Mouse (Mus musculus) testis, postnatal 14 days (tissue): ENCODE data around the gene Epb41.

Experiments used
- DNase-seq: peaks from one replicate; pipeline ENCODE4 v3.0.0; 2021; ENCODE audit warnings: low spot score

Gene Epb41

DNA sequence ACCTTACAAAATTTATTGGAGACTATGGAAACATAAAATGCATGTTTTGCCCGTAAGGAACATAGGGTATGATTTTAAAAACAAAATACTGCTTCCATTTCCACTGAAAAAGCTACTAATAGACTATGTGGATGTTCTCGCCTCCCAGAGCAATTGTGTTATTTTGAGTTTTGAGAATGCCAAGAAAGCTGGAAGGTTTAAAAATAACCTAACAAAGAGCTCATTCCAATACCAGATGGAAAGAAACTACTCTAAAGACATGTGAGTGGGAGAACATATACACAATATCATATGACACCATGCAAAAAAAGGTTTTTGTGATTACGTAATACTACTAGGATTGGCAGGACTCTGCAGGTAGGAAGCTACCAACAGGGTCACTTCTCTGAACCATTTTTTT is 31.4 kb downstream of the Epb41 start:
- DNase-seq, result no peak

DNA sequence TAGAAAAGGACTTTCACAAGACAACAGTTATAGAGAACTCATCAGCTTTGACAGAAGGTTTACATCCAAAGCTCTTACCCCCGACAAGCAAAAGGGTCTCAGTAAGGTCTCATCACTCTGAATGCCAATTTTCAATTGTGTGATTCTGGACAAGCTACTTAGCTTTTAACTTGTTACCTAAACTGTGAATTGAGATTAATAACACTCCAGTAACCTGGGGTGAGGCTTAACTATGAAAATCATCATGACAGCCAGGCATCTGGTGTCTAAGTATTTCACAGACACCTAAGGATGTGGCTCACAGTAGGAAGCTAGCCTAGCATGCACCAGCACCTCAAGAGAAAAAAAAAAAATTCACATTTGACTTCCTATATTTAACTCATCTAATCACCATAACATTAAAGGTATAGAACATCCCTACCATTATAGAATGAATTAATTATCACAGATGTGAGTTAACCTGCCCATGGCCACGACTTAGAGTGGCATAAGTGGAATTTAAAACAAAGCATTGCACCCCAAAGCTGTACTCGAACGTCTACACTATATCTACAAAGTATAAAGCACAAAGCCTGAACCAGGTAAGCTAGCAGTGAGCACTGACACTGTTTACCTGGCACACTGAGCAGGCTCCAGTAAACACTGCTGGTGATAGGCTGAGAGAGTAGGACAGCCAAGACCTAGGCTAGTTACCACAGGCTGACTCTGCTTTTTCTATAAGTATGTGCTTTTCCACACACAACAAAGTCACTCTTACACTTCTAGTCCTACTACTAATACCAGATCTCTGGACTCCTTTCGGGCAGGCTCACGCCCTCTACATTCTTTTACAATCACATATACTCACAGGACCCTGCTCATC is 33.4 kb downstream of the Epb41 start:
- DNase-seq, result no peak

DNA sequence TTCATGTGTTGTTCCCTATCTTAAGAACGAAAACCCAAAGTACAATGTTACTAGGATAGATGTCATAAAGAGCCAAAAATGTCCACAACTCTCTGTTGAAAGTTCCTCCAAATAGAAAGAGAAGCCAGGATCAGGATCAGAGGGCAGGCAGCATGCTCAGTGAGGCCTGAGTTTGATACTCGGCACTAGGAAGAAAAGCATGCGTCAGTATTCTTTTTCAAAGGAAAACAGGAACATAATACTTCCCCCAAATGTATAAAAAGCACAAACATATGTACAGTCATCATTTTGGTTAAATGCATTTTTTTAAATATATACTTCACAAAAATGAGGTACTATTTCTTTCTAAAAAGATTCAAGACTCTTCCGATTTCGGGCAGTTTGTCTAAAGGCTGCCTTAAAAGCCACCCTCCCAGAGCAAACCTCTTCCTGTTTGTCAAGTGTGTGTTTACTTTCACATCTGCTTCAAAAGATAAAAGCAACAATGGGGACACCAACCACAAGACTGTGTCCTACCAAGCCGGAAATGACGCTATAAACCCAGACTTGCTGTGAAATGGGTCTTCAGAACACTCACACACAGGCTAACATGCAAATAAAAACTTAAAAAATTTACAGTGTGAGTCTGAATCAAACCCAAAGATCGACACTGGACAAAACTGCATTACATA is 35.0 kb downstream of the Epb41 start:
- DNase-seq, result no peak

DNA sequence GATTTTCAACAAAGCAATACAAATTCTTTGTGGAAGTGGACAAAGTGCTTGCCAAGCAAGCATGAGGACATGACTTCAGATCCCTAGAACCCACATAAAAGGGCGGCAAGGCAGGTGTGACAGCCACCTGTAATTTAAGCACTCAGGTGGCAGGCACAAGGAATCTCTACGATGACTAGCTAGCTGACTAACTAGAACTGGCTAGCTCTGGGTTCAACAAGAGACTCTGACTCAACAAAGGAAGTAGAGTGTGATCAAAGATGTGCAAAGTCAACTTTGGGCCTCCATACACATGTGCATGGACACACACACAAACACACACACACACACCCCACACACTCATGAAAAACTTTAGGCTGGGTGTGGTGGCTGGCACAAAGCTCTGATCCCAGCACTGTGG is 35.6 kb downstream of the Epb41 start:
- DNase-seq, result no peak

DNA sequence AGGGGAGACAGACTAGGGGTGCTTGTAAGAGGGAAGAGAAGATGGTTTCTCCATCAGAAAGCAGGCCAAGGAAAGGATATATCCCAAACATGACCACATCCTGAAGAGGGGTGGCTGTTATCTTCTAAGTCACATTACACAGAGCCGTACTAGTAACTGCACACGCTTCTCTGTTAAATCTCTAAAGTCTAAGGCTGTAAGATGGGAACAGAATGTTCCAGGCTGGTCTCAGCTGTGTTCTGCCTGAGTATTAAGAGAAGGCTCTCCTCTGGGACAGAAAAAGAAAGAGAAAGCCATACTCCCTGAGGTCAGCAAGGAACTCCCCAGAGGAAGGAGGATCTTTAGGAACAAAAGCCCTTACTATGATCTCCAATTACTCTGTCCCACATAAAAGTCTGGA is 36.3 kb downstream of the Epb41 start:
- DNase-seq, result no peak

DNA sequence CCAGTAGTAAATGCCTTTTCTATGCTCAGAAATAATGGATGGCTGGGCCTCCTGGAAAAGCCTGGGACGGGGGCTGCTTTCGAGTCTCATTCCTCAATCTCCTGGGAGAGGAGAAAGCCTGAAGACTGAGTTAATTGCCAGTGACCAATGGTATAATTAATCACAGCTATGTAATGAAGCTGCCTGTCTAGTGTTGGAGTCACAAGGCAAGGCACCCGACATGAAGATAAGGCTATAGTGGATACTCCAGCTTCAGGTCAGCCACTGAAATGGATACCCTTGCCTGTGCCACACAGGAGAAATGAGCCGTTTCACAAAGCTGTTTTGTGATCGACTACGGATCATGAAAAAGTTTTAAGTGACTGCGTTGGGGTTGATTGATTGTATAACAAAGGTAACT is 37.1 kb downstream of the Epb41 start:
- no peak for DNase-seq

DNA sequence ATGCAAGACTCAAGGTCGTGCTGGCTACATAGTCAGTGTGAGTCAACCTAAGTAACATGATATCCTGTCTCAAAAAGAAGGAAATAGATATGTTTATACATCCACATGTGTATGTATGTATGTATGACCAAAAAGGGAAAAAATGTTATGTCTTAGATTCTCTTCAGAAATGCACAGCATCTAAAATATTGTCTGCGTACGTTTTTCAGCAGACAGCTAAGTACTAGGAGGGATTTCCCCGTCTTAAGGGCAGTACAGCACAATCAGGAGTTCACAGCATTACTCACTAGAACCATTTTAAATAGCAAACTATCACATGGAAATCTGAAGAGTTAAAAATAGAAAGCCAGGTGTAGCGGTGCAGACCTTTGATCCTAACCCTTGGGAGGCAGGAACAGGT is 38.0 kb downstream of the Epb41 start:
- DNase-seq, result no peak

DNA sequence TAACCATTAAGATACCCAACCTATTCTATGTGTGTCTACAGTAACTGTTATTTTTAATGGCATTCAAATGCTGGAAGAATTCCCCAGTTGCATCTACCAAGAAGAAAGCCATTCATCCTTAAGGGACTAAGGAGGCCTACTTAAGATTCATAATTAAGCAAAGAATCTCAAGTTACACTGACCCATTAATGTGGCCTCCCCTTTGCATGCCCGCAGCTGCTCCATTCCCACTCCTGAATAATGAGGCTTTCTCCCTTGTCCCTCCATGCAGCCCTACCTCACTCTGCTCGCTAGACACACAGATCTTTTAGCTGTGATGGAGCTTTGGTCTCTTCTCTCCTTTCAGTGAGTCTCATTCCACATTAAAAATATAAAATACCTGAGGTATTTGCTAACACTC is 40.9 kb downstream of the Epb41 start:
- no peak for DNase-seq

DNA sequence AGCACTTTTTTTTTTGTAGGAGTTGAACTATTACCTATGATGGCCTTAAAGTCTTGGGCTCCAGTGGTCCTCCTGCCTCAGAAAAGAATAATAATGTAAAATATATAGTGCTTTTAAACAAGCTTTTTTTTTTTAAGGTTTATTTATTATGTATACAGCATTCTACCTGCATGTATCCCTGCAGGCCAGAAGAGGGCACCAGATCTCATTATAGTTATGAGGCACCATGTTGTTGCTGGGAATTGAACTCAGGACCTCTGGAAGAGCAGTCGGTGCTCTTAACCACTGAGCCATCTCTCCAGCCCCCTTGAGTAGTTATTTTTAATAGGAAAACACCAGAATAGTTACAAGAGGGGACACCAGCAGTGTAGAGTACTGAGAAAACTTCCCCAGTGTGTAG is 41.9 kb downstream of the Epb41 start:
- no peak for DNase-seq

DNA sequence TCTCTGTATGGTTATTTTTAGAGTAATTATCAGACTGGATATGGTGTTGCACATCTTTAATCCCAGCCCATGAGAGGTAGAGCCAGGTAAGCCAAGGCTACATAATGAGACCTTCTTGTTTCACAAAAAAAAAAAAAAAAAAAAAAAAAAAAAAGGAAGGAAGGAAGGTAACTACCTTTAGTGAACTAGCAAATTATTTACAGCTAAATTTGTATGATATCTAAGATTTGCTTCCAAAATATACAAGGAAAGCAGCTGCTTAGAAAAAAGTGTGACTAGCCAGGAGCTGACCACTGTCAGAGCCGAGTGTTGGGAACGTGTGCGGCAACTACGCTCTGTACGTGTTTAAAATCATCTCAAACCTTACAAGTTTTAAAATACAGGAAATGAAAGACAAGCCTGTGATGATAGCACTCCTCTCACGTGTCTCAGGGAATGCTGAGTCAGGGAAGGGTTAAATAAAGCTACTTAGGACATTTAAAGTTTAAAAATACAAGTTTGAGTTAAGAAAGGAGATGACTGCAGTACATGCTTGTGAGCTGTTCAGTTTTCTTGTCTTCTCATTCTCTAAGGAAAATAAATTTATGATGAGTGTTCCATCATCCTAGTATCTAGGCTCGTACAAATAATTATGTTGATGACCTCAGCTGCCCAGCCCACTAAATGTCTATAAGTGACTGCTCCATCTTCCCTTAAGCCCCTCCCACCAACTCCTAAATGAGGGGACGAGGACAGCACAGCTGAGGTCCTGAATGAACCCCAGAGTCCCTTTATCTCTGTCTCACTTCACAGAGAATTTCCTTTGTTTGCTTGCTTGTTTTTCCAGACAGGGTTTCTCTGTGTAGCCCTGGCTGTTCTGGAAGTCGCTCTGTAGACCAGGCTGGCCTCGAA is 45.0 kb downstream of the Epb41 start:
- DNase-seq, result no peak

DNA sequence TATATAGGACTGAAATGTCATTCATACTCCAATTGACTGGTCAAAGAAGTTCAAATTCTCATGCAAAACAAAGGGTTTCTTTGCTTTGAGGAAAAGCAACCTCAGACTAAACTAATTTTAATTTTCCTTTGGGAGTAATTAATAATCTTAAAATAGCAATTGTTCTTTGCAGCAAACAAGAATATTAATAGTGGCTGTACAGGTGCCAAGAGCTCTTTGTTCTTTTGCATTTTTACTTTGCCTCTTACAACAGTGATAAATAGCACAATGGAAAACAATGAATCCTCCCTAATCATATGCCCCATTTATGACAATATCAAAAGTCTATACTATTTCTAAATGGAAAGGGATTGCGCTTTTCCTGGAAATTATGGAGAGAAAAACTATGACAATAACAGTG is 47.3 kb downstream of the Epb41 start:
- no peak for DNase-seq

DNA sequence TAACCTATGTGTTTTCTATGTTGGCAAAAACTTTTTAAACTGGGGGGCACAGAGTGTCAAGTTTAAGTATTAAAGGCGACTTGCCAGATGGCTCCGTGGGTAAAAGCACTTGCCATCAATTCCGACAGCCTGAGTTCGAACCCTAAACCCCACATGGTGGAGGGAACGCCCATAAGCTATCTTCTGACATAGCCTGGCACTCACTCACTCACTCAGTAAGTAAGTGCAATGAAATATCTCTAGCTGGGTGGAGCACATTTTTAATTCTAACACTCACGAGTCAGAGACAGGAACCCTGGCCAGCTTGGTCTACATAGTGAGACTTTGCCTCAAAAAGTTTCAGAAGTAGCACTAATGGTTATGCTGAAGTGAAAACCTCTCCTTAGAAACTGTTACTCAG is 48.0 kb downstream of the Epb41 start:
- no peak for DNase-seq

DNA sequence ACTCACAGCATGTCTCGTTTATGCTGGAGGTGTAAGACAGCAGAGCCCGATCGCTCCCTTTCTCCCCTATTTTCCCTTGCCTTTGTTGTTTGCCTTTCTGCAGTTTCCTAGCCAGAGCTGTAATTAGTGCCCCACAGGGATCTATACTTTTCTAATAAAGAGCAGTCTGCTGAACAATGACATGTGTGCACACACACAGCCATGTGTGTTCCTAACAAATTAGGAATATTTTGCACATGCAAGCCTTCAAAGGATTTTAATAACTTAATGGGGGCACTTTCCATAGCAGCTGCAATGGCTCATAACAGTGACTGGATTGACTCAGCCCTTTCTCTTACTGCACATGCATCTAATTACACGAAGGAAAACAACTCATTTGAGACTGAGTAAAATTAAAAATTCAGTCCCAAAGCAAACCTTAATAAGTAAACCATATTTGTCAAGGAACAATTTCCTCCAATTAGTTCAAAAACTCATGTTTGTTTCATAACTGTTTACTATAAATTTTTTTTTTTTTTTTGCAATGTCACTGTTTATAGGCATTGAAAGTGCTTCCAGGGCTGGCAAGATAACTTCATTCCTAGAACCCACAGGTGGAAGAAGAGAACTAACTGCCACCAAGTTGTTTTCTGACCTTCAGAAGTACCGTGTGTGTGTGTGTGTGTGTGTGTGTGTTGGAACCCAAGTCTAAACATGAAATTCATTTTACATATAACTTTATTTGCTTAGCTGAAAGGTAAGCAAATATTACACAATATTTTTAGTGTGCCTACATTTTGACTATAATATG is 49.2 kb downstream of the Epb41 start:
- DNase-seq, result no peak

DNA sequence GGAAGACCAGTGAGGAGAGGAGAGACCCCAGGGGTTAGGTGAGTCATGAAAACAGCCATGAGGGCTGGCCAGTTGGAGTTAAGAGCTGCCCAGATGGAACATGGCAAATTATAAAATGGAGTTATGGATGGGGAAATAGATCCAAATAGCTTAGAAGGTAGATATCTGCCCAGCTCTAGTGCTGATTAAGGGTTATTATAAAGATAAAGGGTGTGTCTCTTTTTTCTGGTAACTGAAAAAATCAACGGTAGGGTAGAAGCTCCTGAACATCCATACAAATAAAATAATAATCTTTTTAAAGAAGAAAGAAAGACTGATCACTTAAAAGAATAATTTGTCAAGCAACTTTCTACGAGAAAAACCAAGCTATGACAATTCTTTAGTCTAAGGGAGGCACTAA is 49.9 kb downstream of the Epb41 start:
- DNase-seq, result no peak

DNA sequence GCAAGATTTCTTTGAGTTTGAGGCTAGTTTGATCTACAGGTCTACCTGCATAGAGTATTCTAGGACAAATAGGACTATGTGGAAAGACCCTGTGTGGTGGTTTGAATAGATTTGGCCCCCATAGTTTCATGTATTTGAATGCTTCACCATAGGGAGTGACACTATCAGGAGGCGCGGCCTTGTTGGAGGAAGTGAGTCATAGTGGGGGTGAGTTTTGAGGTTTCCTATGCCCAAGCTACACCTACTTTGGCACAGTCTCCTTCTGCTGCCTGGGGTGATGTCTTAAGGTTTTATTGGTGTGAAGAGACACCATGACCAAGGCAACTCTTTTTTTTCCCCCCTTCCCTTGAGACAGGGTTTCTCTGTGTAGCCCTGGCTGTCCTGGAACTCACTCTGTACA is 51.3 kb downstream of the Epb41 start:
- no peak for DNase-seq

DNA sequence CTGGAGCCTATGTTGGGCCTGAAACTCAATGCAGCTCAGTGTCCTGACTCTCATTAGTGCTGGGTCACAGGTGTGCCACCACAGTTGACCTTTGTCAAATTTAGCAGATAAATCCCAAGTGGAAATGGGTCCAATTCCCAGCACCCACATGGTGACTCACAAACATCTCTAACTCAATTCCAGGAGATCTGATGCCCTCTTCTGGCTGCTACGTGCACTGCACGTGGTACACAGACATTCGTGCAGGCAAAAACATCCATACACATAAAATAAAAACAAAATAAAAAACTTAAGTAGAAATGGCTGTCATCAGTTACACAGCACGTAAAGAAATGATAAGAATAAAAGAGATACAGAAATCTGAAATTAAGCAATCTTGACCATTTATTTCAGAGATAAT is 52.5 kb downstream of the Epb41 start:
- DNase-seq, result no peak

DNA sequence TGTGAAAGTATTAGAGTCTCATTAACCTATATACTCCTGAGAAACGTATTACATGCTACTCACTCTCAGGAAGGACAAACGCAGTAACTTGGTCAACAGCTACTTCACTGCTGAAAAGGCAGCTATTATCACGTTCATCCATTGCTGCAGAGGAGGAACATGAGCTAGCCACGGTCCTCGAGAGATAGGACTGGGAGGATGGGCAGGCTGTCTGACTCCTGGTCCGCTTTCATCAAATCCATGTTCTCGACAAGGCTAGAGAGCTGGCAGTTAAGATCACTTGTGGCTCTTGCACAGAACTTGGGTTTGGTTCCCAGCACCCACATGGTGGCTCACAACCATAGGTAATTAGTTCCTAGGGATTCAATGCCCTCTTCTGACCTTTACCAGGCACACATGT is 53.2 kb downstream of the Epb41 start:
- no peak for DNase-seq

DNA sequence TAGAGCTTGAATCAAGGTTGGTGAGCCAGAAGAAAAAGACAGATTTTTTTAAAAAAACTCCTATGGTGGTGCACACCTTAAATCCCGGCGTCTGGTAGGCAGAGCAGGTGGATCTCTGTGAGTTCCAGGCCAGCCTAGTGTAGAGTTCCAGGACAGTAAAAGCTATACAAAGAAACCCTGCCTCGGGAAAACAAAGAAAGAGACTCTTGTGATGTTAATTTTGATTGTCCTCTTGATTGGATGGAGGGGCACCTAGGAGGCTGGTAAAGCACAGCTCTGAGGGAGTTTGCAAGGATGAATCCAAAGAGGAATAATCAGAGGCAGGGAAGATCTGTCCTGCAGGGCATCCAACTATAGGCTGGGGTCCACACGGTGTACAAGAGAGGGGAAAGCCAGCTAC is 56.6 kb downstream of the Epb41 start:
- no peak for DNase-seq

DNA sequence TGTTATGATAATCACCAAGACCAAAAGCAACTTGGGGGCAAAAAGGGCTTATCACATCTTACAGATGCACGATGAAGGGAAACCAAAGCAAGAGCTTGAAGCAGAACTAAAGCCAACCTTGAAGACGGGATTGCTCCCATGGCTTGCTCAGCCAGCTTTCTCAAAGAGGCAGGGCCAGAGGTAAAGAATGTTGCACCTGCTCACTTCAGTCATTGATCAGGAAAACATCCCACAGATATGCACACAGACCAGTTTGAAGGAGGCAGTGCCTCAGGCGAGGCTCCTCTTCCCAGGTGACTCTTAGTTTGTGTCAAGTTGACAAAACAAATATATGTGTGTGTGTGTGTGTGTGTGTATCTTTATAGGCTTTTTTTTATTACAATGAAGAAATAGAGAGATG is 59.7 kb downstream of the Epb41 start:
- DNase-seq, result no peak

DNA sequence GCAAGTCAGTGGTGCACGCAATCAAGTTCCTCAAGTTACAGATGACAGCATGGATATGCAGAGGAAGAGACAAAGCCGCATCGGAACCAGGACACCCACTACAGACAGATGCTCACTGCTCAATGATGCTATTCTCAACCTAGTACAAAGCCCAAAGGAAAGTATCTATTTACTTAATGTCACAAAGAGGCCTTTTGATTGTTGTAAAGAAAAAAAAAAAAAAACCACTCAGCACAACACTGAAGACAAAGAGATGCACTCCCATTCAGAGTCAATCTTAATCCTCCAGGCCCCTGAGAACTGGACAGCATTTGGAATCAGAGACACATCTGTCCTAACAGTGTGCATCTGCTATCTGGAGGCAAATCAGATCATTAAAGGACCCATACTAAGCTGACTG is 63.5 kb downstream of the Epb41 start:
- no peak for DNase-seq

DNA sequence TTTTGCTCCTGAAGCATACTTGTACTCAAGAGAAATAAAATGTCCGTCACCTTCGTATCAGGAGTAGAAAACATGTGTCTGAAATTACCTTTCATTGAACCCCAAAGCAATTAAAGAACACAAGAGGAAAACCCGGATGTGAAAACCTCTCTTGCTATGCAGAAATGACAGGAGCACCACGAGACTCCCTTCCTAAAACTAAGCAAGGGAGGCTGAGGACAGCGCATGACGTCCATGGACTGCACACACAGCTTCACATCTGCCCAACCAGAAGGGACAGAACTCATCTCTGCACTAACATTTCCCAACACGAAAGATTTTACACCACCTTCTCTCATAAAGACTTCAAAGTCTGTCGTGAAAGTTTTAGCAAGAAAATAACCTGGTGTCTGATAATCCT is 64.7 kb downstream of the Epb41 start:
- DNase-seq, result no peak

DNA sequence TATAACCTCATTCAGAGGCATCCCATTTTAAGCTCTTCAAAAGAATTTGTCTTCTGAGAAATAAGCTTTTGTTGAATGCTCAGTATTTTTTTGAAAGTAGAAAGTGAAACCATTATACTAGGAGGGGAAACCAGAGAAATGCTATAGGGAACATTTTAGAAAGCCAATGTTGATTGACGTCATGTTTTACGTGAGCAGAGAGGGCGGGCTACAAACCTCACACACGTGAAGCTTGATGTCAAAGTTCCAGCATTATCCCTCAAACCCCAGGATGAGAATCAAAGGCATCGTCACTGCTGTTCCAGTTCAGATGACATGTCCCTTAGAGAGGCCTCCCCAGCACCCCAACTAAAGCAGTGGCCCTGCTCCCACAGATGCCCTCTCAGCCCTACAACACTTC is 66.9 kb downstream of the Epb41 start:
- DNase-seq, result no peak
